Mouse (Mus musculus) E14TG2a.4 (cell line): ENCODE measurements at regions not wholly inside any gene's neighbourhood (a gene's known extent, or its start where the extent isn't known, plus 50 kb on each side); places are given as distances from the start of the nearest gene placed in this dataset.

Source experiments
- CTCF ChIP-seq: conservative IDR thresholded peaks from 2 replicates; pipeline ENCODE4 v1.5.1; 2014; ENCODE audit warnings: low read length
- NANOG ChIP-seq: IDR thresholded peaks from 2 replicates; pipeline ENCODE4 v1.6.1; 2014; ENCODE audit warnings: borderline replicate concordance, low read length, mixed read lengths

GRCm38 (mm10) chr14:24612254-24612995, 125.5 kb downstream of the Rps24 start:
- TF ChIP-seq CTCF (no peak), NANOG (no peak)
